Mouse (Mus musculus): ENCODE data around the gene Myo6. TPM values are rescaled to one million over a fixed set of nuclear protein-coding genes. Genes with fewer than 3 reads are reported as not detected.
A peak's percentile ranks its signal among the peaks of the same experiment; 100 is the strongest.

Myo6 gene
- polyA plus RNA-seq, 1 experiment from 2014 or later = 72.7 TPM

- H3K4me2 ChIP-seq (ENCODE audit: low read depth, low read length) = no peak overlapping the region
- peaks cover 12% of the 10 kb centered on the region; the same call in 1 of the 2 replicates for H3K36me3 ChIP-seq (ENCODE audit: control insufficient read depth, insufficient read depth, low read length)
- H3K27ac ChIP-seq (ENCODE audit: low read length) = peak overlapping the region; percentile 48; the same call in 1 of the 2 replicates
- H3K4me3 ChIP-seq (ENCODE audit: low read length) = no peak overlapping the region
- ATAC-seq = peak; percentile 53; the same call in 1 of the 2 replicates
- H3K9ac ChIP-seq (ENCODE audit: low read depth, low read length) = no peak overlapping the region
- H3K27me3 ChIP-seq (replicated peaks; ENCODE audit: control insufficient read depth, insufficient read depth, low read length) = no peaks in the 10 kb centered on the region
- H3K9me3 ChIP-seq (ENCODE audit: control insufficient read depth, low read length) = no peaks in the 10 kb centered on the region
- H3K4me1 ChIP-seq (ENCODE audit: control insufficient read depth, insufficient read depth, low read length) = no peaks in the 10 kb centered on the region
- WGBS = 59% methylated on average over 8 of the region's 8 CpGs
Observed at GRCm38 (mm10) chr9:80275053-80275771, 110.4 kb downstream of the Myo6 start.

DNA sequence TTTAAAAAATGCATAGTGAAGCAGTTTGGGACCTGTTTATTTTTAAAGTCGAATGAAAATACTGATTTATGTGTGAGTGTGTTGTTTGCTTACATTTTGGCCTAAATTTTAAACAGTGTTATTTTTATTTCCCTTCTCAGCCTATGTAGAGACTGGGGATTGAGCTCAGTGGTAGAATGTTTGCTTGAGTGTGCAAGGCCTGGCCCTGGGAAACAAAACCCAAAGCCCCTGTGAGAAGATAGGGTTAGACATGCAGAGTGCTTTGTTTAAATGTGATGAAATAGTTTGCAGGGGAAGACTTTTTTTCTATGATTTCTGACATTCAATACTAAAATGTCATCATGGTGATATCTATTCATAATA lies 110.9 kb downstream of the Myo6 start:
- H3K4me1 ChIP-seq (ENCODE audit: control insufficient read depth, insufficient read depth, low read length) = no peaks in the 10 kb centered on the region
- peaks cover 12% of the 10 kb centered on the region; the same call in 1 of the 2 replicates for H3K36me3 ChIP-seq (ENCODE audit: control insufficient read depth, insufficient read depth, low read length)
- H3K27ac ChIP-seq (ENCODE audit: low read length) = no peak overlapping the region
- no peak overlapping the region for H3K4me3 ChIP-seq (ENCODE audit: low read length)
- 62% methylated on average over 1 of the region's 1 CpGs for WGBS
- H3K27me3 ChIP-seq (replicated peaks; ENCODE audit: control insufficient read depth, insufficient read depth, low read length) = no peaks in the 10 kb centered on the region
- H3K9ac ChIP-seq (ENCODE audit: low read depth, low read length) = no peak overlapping the region
- no peaks in the 10 kb centered on the region for H3K9me3 ChIP-seq (ENCODE audit: control insufficient read depth, low read length)
- H3K4me2 ChIP-seq (ENCODE audit: low read depth, low read length) = no peak overlapping the region
- no peak for ATAC-seq

DNA sequence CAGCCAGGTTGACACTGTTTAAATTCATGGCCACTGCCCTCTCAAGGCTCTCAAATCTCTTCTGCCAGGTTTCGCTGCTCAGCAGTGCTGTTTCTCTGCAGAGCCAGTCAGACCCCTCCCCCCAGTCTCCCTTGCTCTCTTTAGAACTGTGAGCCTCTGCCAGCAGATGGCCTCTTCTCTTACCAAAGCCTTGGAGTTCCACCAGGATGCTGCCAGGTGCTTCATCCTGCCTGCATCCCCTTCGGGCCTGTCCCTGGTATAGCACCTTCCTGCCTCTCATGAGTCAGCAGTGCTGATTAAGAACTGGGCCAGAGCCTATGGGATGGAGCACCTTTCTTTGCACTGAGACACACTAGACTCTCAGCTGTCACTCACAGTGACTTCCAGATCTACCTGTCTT lies 112.3 kb downstream of the Myo6 start:
- Histone ChIP-seq H3K4me1 (ENCODE audit: control insufficient read depth, insufficient read depth, low read length) (no peaks in the 10 kb centered on the region), H3K27ac (ENCODE audit: low read length) (no peak overlapping the region), H3K4me2 (ENCODE audit: low read depth, low read length) (no peak overlapping the region), H3K4me3 (ENCODE audit: low read length) (no peak overlapping the region), H3K9me3 (ENCODE audit: control insufficient read depth, low read length) (no peaks in the 10 kb centered on the region), H3K36me3 (ENCODE audit: control insufficient read depth, insufficient read depth, low read length) (peaks cover 12% of the 10 kb centered on the region; the same call in 1 of the 2 replicates), H3K27me3 (replicated peaks; ENCODE audit: control insufficient read depth, insufficient read depth, low read length) (no peaks in the 10 kb centered on the region), H3K9ac (ENCODE audit: low read depth, low read length) (no peak overlapping the region)
- WGBS = 50% methylated on average over 2 of the region's 2 CpGs
- ATAC-seq = no peak

DNA sequence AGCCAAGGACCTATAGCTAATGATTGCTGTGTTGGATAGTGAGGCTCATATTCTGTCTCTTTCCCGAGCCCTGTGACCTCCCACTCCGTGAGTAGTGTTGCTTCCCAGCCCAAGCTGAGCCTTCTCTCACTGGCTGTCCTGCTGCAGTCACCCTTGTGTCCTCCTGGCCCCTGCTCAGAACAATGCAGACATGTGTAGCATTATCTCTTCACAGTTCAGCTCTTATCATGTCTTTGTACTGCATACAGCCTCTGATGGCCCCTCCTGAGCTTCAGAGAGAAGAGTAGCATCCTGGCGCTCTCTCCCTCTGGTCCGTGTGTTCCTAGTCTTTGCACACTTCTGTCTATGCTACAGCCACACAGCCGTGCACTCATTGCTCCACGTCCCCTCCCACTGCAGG lies 112.9 kb downstream of the Myo6 start:
- no peak overlapping the region for H3K4me2 ChIP-seq (ENCODE audit: low read depth, low read length)
- no peak overlapping the region for H3K9ac ChIP-seq (ENCODE audit: low read depth, low read length)
- peaks cover 12% of the 10 kb centered on the region; the same call in 1 of the 2 replicates for H3K36me3 ChIP-seq (ENCODE audit: control insufficient read depth, insufficient read depth, low read length)
- no peaks in the 10 kb centered on the region for H3K27me3 ChIP-seq (replicated peaks; ENCODE audit: control insufficient read depth, insufficient read depth, low read length)
- no peaks in the 10 kb centered on the region for H3K9me3 ChIP-seq (ENCODE audit: control insufficient read depth, low read length)
- no peak overlapping the region for H3K4me3 ChIP-seq (ENCODE audit: low read length)
- no peak for ATAC-seq
- no peak overlapping the region for H3K27ac ChIP-seq (ENCODE audit: low read length)
- WGBS = 83% methylated on average over 6 of the region's 6 CpGs
- no peaks in the 10 kb centered on the region for H3K4me1 ChIP-seq (ENCODE audit: control insufficient read depth, insufficient read depth, low read length)

DNA sequence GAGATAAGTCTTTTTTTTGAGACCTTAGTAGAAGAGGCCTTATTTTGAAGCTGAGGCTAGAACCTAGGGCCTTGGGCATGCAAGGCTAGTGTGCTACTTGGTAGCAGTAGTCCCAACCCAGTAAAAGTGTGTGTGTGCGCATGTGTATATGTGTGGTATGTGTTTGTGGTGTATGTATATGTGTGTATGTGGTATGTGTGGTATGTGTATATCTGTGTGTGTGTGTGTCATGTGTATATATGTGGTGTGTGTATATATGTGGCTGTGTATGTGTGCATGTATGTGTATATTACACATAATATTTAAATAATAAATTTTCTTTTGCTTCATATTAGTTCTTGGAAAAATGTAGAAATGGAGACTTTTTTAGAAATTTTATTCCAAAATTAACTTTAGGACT lies 115.9 kb downstream of the Myo6 start:
- no peak overlapping the region for H3K4me3 ChIP-seq (ENCODE audit: low read length)
- WGBS = 100% methylated on average over 1 of the region's 1 CpGs
- H3K36me3 ChIP-seq (ENCODE audit: control insufficient read depth, insufficient read depth, low read length) = peaks cover 14% of the 10 kb centered on the region

GRCm38 (mm10) chr9:80282426-80282825 lies 117.6 kb downstream of the Myo6 start:
- no peaks in the 10 kb centered on the region for H3K9me3 ChIP-seq (ENCODE audit: control insufficient read depth, low read length)
- H3K4me1 ChIP-seq (ENCODE audit: control insufficient read depth, insufficient read depth, low read length) = no peaks in the 10 kb centered on the region
- H3K9ac ChIP-seq (ENCODE audit: low read depth, low read length) = no peak overlapping the region
- ATAC-seq = no peak
- H3K36me3 ChIP-seq (ENCODE audit: control insufficient read depth, insufficient read depth, low read length) = peaks cover 6% of the 10 kb centered on the region
- H3K27me3 ChIP-seq (replicated peaks; ENCODE audit: control insufficient read depth, insufficient read depth, low read length) = no peaks in the 10 kb centered on the region
- no peak overlapping the region for H3K27ac ChIP-seq (ENCODE audit: low read length)
- H3K4me2 ChIP-seq (ENCODE audit: low read depth, low read length) = no peak overlapping the region
- H3K4me3 ChIP-seq (ENCODE audit: low read length) = no peak overlapping the region
- WGBS = 91% methylated on average over 3 of the region's 3 CpGs

More for the DNA sequence above, 115.9 kb downstream of the Myo6 start:
- Histone ChIP-seq H3K9ac (ENCODE audit: low read depth, low read length) (no peak overlapping the region), H3K4me2 (ENCODE audit: low read depth, low read length) (no peak overlapping the region), H3K9me3 (ENCODE audit: control insufficient read depth, low read length) (no peaks in the 10 kb centered on the region), H3K27me3 (replicated peaks; ENCODE audit: control insufficient read depth, insufficient read depth, low read length) (no peaks in the 10 kb centered on the region), H3K4me1 (ENCODE audit: control insufficient read depth, insufficient read depth, low read length) (no peaks in the 10 kb centered on the region), H3K27ac (ENCODE audit: low read length) (no peak overlapping the region)
- ATAC-seq = no peak

GRCm38 (mm10) chr9:80284539-80285174 lies 119.8 kb downstream of the Myo6 start:
- WGBS = 84% methylated on average over 2 of the region's 2 CpGs
- ATAC-seq = no peak
- Histone ChIP-seq H3K9ac (ENCODE audit: low read depth, low read length) (no peak overlapping the region), H3K4me3 (ENCODE audit: low read length) (no peak overlapping the region), H3K27me3 (replicated peaks; ENCODE audit: control insufficient read depth, insufficient read depth, low read length) (no peaks in the 10 kb centered on the region), H3K9me3 (ENCODE audit: control insufficient read depth, low read length) (no peaks in the 10 kb centered on the region), H3K4me1 (ENCODE audit: control insufficient read depth, insufficient read depth, low read length) (no peaks in the 10 kb centered on the region), H3K36me3 (ENCODE audit: control insufficient read depth, insufficient read depth, low read length) (peaks cover 5% of the 10 kb centered on the region), H3K27ac (ENCODE audit: low read length) (no peak overlapping the region), H3K4me2 (ENCODE audit: low read depth, low read length) (no peak overlapping the region)

DNA sequence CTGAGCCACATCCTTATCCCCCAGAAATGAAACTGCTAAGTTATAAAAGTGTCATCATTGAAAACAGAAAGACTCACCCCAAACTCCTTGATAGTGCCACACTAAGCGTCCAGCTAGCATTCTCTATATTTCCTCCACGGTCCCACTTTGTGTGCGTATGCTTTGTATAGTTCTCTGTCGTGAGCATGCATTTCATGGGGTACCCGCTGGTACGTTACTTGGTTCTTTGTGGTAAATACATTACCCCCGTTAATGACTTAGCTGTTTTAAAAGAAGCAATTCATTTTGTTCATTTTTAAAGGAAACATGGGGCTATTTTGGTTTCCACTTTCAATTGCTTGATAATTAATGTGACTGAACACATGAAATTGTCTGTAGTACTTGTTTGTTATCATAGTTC lies 122.0 kb downstream of the Myo6 start:
- 90% methylated on average over 7 of the region's 7 CpGs for WGBS
- ATAC-seq = no peak

GRCm38 (mm10) chr9:80293056-80293584 lies 128.3 kb downstream of the Myo6 start:
- Histone ChIP-seq H3K27ac (ENCODE audit: low read length) (no peak overlapping the region), H3K9ac (ENCODE audit: low read depth, low read length) (no peak overlapping the region), H3K4me1 (ENCODE audit: control insufficient read depth, insufficient read depth, low read length) (no peaks in the 10 kb centered on the region), H3K4me2 (ENCODE audit: low read depth, low read length) (no peak overlapping the region), H3K9me3 (ENCODE audit: control insufficient read depth, low read length) (no peaks in the 10 kb centered on the region), H3K4me3 (ENCODE audit: low read length) (no peak overlapping the region), H3K27me3 (replicated peaks; ENCODE audit: control insufficient read depth, insufficient read depth, low read length) (no peaks in the 10 kb centered on the region), H3K36me3 (ENCODE audit: control insufficient read depth, insufficient read depth, low read length) (peaks cover 10% of the 10 kb centered on the region)
- ATAC-seq = no peak
- 54% methylated on average over 2 of the region's 2 CpGs for WGBS

More for the DNA sequence above, 122.0 kb downstream of the Myo6 start:
- H3K9me3 ChIP-seq (ENCODE audit: control insufficient read depth, low read length) = no peaks in the 10 kb centered on the region
- no peak overlapping the region for H3K4me3 ChIP-seq (ENCODE audit: low read length)
- no peak overlapping the region for H3K27ac ChIP-seq (ENCODE audit: low read length)
- no peak overlapping the region for H3K9ac ChIP-seq (ENCODE audit: low read depth, low read length)
- H3K27me3 ChIP-seq (replicated peaks; ENCODE audit: control insufficient read depth, insufficient read depth, low read length) = no peaks in the 10 kb centered on the region
- H3K36me3 ChIP-seq (ENCODE audit: control insufficient read depth, insufficient read depth, low read length) = peaks cover 11% of the 10 kb centered on the region
- H3K4me1 ChIP-seq (ENCODE audit: control insufficient read depth, insufficient read depth, low read length) = no peaks in the 10 kb centered on the region
- H3K4me2 ChIP-seq (ENCODE audit: low read depth, low read length) = no peak overlapping the region

Data from intestine, embryonic 16.5 days (tissue).